Mouse (Mus musculus): ENCODE results near the gene 4930562C15Rik. TPM values are rescaled to one million over a fixed set of nuclear protein-coding genes. Genes with fewer than 3 reads are reported as not detected.

The 4930562C15Rik gene
- polyA plus RNA-seq, 1 experiment: 0.13 TPM

- no peak overlapping the region for H3K4me3 ChIP-seq (ENCODE audit: control insufficient read depth, insufficient read depth, low read length)
- H3K27ac ChIP-seq (ENCODE audit: control insufficient read depth, insufficient read depth, low read length): no peak overlapping the region
- TF ChIP-seq CTCF (IDR thresholded peaks at IDR 0.05; ENCODE audit: borderline replicate concordance, control insufficient read depth, extremely low read depth, insufficient read depth, low read length, poor library complexity): no peak
- TF ChIP-seq POLR2A (IDR thresholded peaks at IDR 0.05; ENCODE audit: control insufficient read depth, extremely low read depth, insufficient read depth, low read length, poor library complexity): no peak
- 91% methylated on average over 5 of the region's 5 CpGs for WGBS
- H3K36me3 ChIP-seq (ENCODE audit: control insufficient read depth, insufficient read depth, low read length): no peaks in the 10 kb centered on the region
- no peaks in the 10 kb centered on the region for H3K4me1 ChIP-seq (replicated peaks; ENCODE audit: control insufficient read depth, insufficient read depth, low read length)
- H3K27me3 ChIP-seq (ENCODE audit: control insufficient read depth, insufficient read depth, low read length): no peaks in the 10 kb centered on the region
- no peak for DNase-seq
Observed at GRCm38 (mm10) chr16:4850938-4851628, 15.9 kb downstream of the 4930562C15Rik start.

- H3K27ac ChIP-seq (ENCODE audit: control insufficient read depth, insufficient read depth, low read length): no peak overlapping the region
- H3K36me3 ChIP-seq (ENCODE audit: control insufficient read depth, insufficient read depth, low read length): no peaks in the 10 kb centered on the region
- 65% methylated on average over 5 of the region's 5 CpGs for WGBS
- no peak for DNase-seq
- TF ChIP-seq CTCF (IDR thresholded peaks at IDR 0.05; ENCODE audit: borderline replicate concordance, control insufficient read depth, extremely low read depth, insufficient read depth, low read length, poor library complexity): no peak
- no peak for TF ChIP-seq POLR2A (IDR thresholded peaks at IDR 0.05; ENCODE audit: control insufficient read depth, extremely low read depth, insufficient read depth, low read length, poor library complexity)
- H3K4me3 ChIP-seq (ENCODE audit: control insufficient read depth, insufficient read depth, low read length): no peak overlapping the region
- no peaks in the 10 kb centered on the region for H3K4me1 ChIP-seq (replicated peaks; ENCODE audit: control insufficient read depth, insufficient read depth, low read length)
- H3K27me3 ChIP-seq (ENCODE audit: control insufficient read depth, insufficient read depth, low read length): no peaks in the 10 kb centered on the region
Observed at GRCm38 (mm10) chr16:4855046-4855650, 19.9 kb downstream of the 4930562C15Rik start.

- no peak for TF ChIP-seq POLR2A (IDR thresholded peaks at IDR 0.05; ENCODE audit: control insufficient read depth, extremely low read depth, insufficient read depth, low read length, poor library complexity)
- no peak for TF ChIP-seq CTCF (IDR thresholded peaks at IDR 0.05; ENCODE audit: borderline replicate concordance, control insufficient read depth, extremely low read depth, insufficient read depth, low read length, poor library complexity)
- Histone ChIP-seq H3K27ac (ENCODE audit: control insufficient read depth, insufficient read depth, low read length) (no peak overlapping the region), H3K27me3 (ENCODE audit: control insufficient read depth, insufficient read depth, low read length) (no peaks in the 10 kb centered on the region), H3K4me1 (replicated peaks; ENCODE audit: control insufficient read depth, insufficient read depth, low read length) (no peaks in the 10 kb centered on the region), H3K36me3 (ENCODE audit: control insufficient read depth, insufficient read depth, low read length) (no peaks in the 10 kb centered on the region), H3K4me3 (ENCODE audit: control insufficient read depth, insufficient read depth, low read length) (no peak overlapping the region)
- 65% methylated on average over 10 of the region's 10 CpGs for WGBS
- DNase-seq: peak; percentile 30
Observed at GRCm38 (mm10) chr16:4861392-4861791, 26.2 kb downstream of the 4930562C15Rik start.

- Histone ChIP-seq H3K36me3 (ENCODE audit: control insufficient read depth, insufficient read depth, low read length) (no peaks in the 10 kb centered on the region), H3K4me3 (ENCODE audit: control insufficient read depth, insufficient read depth, low read length) (no peak overlapping the region), H3K4me1 (replicated peaks; ENCODE audit: control insufficient read depth, insufficient read depth, low read length) (no peaks in the 10 kb centered on the region), H3K27me3 (ENCODE audit: control insufficient read depth, insufficient read depth, low read length) (no peaks in the 10 kb centered on the region), H3K27ac (ENCODE audit: control insufficient read depth, insufficient read depth, low read length) (no peak overlapping the region)
- peak; percentile 75 for DNase-seq
- TF ChIP-seq POLR2A (IDR thresholded peaks at IDR 0.05; ENCODE audit: control insufficient read depth, extremely low read depth, insufficient read depth, low read length, poor library complexity) (no peak), CTCF (IDR thresholded peaks at IDR 0.05; ENCODE audit: borderline replicate concordance, control insufficient read depth, extremely low read depth, insufficient read depth, low read length, poor library complexity) (peak; percentile 83)
- 43% methylated on average over 9 of the region's 9 CpGs for WGBS
Observed at GRCm38 (mm10) chr16:4862863-4863483, 27.8 kb downstream of the 4930562C15Rik start.

GRCm38 (mm10) chr16:4863742-4864141, 28.5 kb downstream of the 4930562C15Rik start:
- Histone ChIP-seq H3K36me3 (ENCODE audit: control insufficient read depth, insufficient read depth, low read length) (no peaks in the 10 kb centered on the region), H3K27ac (ENCODE audit: control insufficient read depth, insufficient read depth, low read length) (no peak overlapping the region), H3K4me1 (replicated peaks; ENCODE audit: control insufficient read depth, insufficient read depth, low read length) (0 out of 2 replicates have a peak, but pooled peaks cover under 1% of the 10 kb centered on the region), H3K27me3 (ENCODE audit: control insufficient read depth, insufficient read depth, low read length) (no peaks in the 10 kb centered on the region), H3K4me3 (ENCODE audit: control insufficient read depth, insufficient read depth, low read length) (no peak overlapping the region)
- WGBS: 95% methylated on average over 8 of the region's 8 CpGs
- DNase-seq: no peak
- TF ChIP-seq CTCF (IDR thresholded peaks at IDR 0.05; ENCODE audit: borderline replicate concordance, control insufficient read depth, extremely low read depth, insufficient read depth, low read length, poor library complexity) (no peak), POLR2A (IDR thresholded peaks at IDR 0.05; ENCODE audit: control insufficient read depth, extremely low read depth, insufficient read depth, low read length, poor library complexity) (no peak)

GRCm38 (mm10) chr16:4866101-4866695, 31.0 kb downstream of the 4930562C15Rik start:
- H3K4me3 ChIP-seq (ENCODE audit: control insufficient read depth, insufficient read depth, low read length): no peak overlapping the region
- 88% methylated on average over 7 of the region's 7 CpGs for WGBS
- no peak overlapping the region for H3K27ac ChIP-seq (ENCODE audit: control insufficient read depth, insufficient read depth, low read length)
- DNase-seq: no peak
- no peaks in the 10 kb centered on the region for H3K27me3 ChIP-seq (ENCODE audit: control insufficient read depth, insufficient read depth, low read length)
- no peaks in the 10 kb centered on the region for H3K36me3 ChIP-seq (ENCODE audit: control insufficient read depth, insufficient read depth, low read length)
- no peak for TF ChIP-seq CTCF (IDR thresholded peaks at IDR 0.05; ENCODE audit: borderline replicate concordance, control insufficient read depth, extremely low read depth, insufficient read depth, low read length, poor library complexity)
- TF ChIP-seq POLR2A (IDR thresholded peaks at IDR 0.05; ENCODE audit: control insufficient read depth, extremely low read depth, insufficient read depth, low read length, poor library complexity): no peak
- H3K4me1 ChIP-seq (replicated peaks; ENCODE audit: control insufficient read depth, insufficient read depth, low read length): peaks cover 2% of the 10 kb centered on the region; the same call in 1 of the 2 replicates

Data from thymus, adult 2 months (tissue).